Mouse (Mus musculus): ENCODE data around the gene Plekhg1.

DNA sequence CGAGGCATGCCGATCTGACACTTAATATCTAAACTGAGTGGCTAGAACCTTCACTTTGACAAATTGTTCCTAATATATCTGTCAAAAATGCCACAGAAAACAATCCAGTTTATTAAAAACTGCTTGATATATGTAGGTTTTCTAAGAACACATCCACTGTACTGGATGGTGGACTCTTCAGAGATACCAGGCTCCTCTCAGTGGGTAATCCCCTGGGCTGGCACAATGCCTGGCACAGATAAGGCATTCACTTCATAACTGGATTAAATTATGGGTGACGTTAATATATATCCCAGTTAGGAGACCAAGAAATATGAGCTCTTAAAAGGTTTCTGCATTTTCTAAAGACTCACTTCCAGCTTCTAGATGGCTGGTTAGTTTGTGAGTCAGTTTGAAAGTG lies 53.7 kb downstream of the Plekhg1 start:
- TF ChIP-seq CTCF (IDR thresholded peaks at IDR 0.05; ENCODE audit: low read depth), result no peak
- TF ChIP-seq EP300 (IDR thresholded peaks at IDR 0.05; ENCODE audit: low read depth), result no peak

Data from liver, embryonic 14.5 days (tissue).